ENCODE assay signal across 24 mouse cellular contexts in the genomic region with DNA sequence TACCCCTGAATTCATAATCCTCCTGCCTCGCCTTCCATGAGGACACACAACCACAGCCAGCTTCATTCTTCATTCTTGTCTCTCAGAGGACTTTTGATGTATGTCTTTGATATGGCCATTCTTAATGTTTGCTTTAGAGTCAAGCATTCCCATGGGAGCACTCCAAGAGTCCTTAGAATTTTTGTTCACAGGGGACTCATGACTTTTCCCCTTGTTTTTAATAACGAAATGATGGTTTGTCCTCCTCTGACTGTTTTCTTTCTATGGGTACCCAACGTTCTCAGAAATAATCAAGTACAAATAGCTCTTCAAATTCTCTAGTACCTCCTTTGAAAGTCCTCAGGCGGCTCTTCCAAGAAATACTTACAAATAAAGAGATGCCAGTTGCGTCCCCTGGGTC.
"Had no signal": no experiment of that assay in that cellular context is flagged by ENCODE, and none has a peak within 500 bp of the region (broad histone marks: within the 10 kb centered on the region; RNA-seq: fewer than 3 reads in every experiment).

No protein-coding gene starts in this region.

- H3K4me3 ChIP-seq: gastrocnemius, adult 2 months; heart, adult 2 months; hindbrain, embryonic 10.5 days; hindbrain, embryonic 12.5 days; intestine, embryonic 15.5 days; layer of hippocampus, adult 2 months; left cerebral cortex, adult 2 months; limb, embryonic 10.5 days; limb, embryonic 12.5 days had no signal

- H3K27me3 ChIP-seq: hindbrain, embryonic 12.5 days; intestine, embryonic 15.5 days; limb, embryonic 12.5 days had no signal

- H3K9ac ChIP-seq: hindbrain, embryonic 12.5 days; hindbrain, embryonic 14.5 days; intestine, embryonic 15.5 days; limb, embryonic 12.5 days had no signal

- H3K36me3 ChIP-seq: hindbrain, embryonic 10.5 days; hindbrain, embryonic 12.5 days; intestine, embryonic 15.5 days; limb, embryonic 10.5 days; limb, embryonic 12.5 days had no signal

- ATAC-seq: forebrain, embryonic 16.5 days; hindbrain, embryonic 16.5 days; inflammation-experienced regulatory T-cells, adult 6 months; intestine, embryonic 15.5 days; intestine, postnatal 0 days had no signal

- DNase-seq: gastrocnemius, adult 2 months; gastrocnemius, postnatal 10 days; gastrocnemius, postnatal 25 days; heart, adult 2 months; heart, postnatal 10 days; heart, postnatal 4 days; kidney, adult 18-20 months; kidney, adult 8-10 months; kidney, postnatal 10 days; kidney, postnatal 25 days; kidney, postnatal 4 days had no signal

- H3K4me2 ChIP-seq: heart, embryonic 11.5 days; hindbrain, embryonic 12.5 days; hindbrain, embryonic 14.5 days; intestine, embryonic 15.5 days; limb, embryonic 12.5 days had no signal

- H3K4me1 ChIP-seq: hindbrain, embryonic 10.5 days; intestine, embryonic 15.5 days; limb, embryonic 10.5 days; limb, embryonic 12.5 days had no signal

- H3K9me3 ChIP-seq: hindbrain, embryonic 10.5 days; hindbrain, embryonic 12.5 days; intestine, embryonic 15.5 days; limb, embryonic 10.5 days; limb, embryonic 12.5 days had no signal

- H3K27ac ChIP-seq: gastrocnemius, adult 2 months; heart, adult 2 months; hindbrain, embryonic 10.5 days; hindbrain, embryonic 12.5 days; hindbrain, embryonic 14.5 days; intestine, embryonic 15.5 days; layer of hippocampus, adult 2 months; left cerebral cortex, adult 2 months; limb, embryonic 10.5 days; limb, embryonic 12.5 days had no signal
